Mouse (Mus musculus) MN1 (cell line): ENCODE results near the gene Dnah9.

Experiments
- DNase-seq: peaks from one replicate; pipeline ENCODE4 v3.0.0-alpha.2; 2016; ENCODE audit warnings: low spot score

Dnah9 gene

GRCm38 (mm10) chr11:65927962-65928361 is 240.4 kb downstream of the Dnah9 start:
- DNase-seq, result no peak

GRCm38 (mm10) chr11:65918480-65919236 is 249.7 kb downstream of the Dnah9 start:
- no peak for DNase-seq

- no peak for DNase-seq
These were observed 259.2 kb downstream of the Dnah9 start for GRCm38 (mm10) chr11:65909195-65909594.

GRCm38 (mm10) chr11:65905487-65905886 is 262.9 kb downstream of the Dnah9 start:
- peak; percentile 6 for DNase-seq

GRCm38 (mm10) chr11:65903944-65904343 is 264.4 kb downstream of the Dnah9 start:
- DNase-seq, result no peak

- DNase-seq, result no peak
These were observed 286.9 kb downstream of the Dnah9 start for GRCm38 (mm10) chr11:65881465-65881864.

GRCm38 (mm10) chr11:65877146-65877775 is 291.1 kb downstream of the Dnah9 start:
- DNase-seq, result no peak

- no peak for DNase-seq
These were observed 306.9 kb downstream of the Dnah9 start for GRCm38 (mm10) chr11:65861476-65861875.

- peak; percentile 23 for DNase-seq
These were observed 316.3 kb downstream of the Dnah9 start for GRCm38 (mm10) chr11:65852066-65852465.

GRCm38 (mm10) chr11:65846446-65846845 is 321.9 kb downstream of the Dnah9 start:
- no peak for DNase-seq

- DNase-seq, result peak; percentile 53
These were observed 329.4 kb downstream of the Dnah9 start for GRCm38 (mm10) chr11:65838999-65839398.

- no peak for DNase-seq
These were observed 343.8 kb downstream of the Dnah9 start for GRCm38 (mm10) chr11:65824556-65824955.

GRCm38 (mm10) chr11:65820877-65821276 is 347.5 kb downstream of the Dnah9 start:
- DNase-seq, result peak; percentile 36

- DNase-seq, result no peak
These were observed 348.1 kb downstream of the Dnah9 start for GRCm38 (mm10) chr11:65820280-65820679.

GRCm38 (mm10) chr11:65818193-65818592 is 350.2 kb downstream of the Dnah9 start:
- no peak for DNase-seq

GRCm38 (mm10) chr11:65816237-65816636 is 352.1 kb downstream of the Dnah9 start:
- no peak for DNase-seq

GRCm38 (mm10) chr11:65814381-65814780 is 354.0 kb downstream of the Dnah9 start:
- DNase-seq, result no peak

- DNase-seq, result no peak
These were observed 356.3 kb downstream of the Dnah9 start for GRCm38 (mm10) chr11:65812088-65812487.

- no peak for DNase-seq
These were observed 360.8 kb downstream of the Dnah9 start for GRCm38 (mm10) chr11:65807601-65808000.

- DNase-seq, result peak; percentile 89
These were observed 361.3 kb downstream of the Dnah9 start, which contains the start of gene Zkscan6 for GRCm38 (mm10) chr11:65806909-65807504. TSS of gene Zkscan6 (plus strand) at chr11:65807175.

- DNase-seq, result peak; percentile 50
These were observed 361.9 kb downstream of the Dnah9 start for GRCm38 (mm10) chr11:65806321-65806904.

- no peak for DNase-seq
These were observed 366.5 kb downstream of the Dnah9 start for GRCm38 (mm10) chr11:65801899-65802298.

- no peak for DNase-seq
These were observed 372.5 kb downstream of the Dnah9 start for GRCm38 (mm10) chr11:65795896-65796295.
